ENCODE assay signal across 8 mouse cellular contexts in the genomic region with DNA sequence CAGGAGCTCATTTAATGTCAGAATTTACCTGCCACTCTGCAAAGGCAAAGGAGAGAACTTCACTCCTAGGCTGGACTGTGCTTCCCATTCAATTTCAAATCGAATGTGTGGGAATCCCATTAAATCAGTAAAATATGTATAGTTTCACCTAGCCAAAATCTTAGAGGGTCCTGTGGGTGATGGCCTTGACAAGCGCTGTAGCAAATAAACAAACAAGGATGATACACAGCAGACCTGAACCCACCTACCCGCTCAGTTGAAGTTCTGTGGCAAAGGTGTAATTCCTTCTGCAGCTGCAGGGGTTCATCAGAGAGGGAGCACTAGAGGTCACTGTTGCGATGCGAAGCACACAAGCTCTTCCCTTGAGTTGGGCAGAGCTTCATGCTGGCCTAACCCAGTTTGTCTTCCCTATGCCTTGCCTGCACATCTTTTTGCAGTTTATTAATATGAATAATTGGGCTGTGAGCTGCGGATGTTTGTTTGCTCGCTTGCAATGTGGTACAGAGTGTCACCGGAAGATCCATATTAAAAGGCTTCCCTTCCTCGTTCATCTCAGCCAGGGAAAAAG. TPM values are rescaled to one million over a fixed set of nuclear protein-coding genes. Genes with fewer than 3 reads are reported as not detected.
A peak's percentile ranks its signal among the peaks of the same experiment; 100 is the strongest.
DNase-seq lines count a peak whose midpoint lies in the region; ATAC-seq and TF ChIP-seq lines count a peak whose summit lies in the region.

No protein-coding gene starts in this region.

- TF ChIP-seq CTCF in liver, adult 2 months (IDR thresholded peaks at IDR 0.05; ENCODE audit: low read depth, low read length) = peak; percentile 31; the same call in 1 of the 2 replicates
- TF ChIP-seq CTCF in small intestine, adult 2 months (IDR thresholded peaks at IDR 0.05; ENCODE audit: extremely low read depth, insufficient read length, insufficient replicate concordance, low read depth, low read length) = peak; percentile 4; the same call in 1 of the 2 replicates

- H3K79me2 ChIP-seq in liver, adult 2 months (ENCODE audit: control insufficient read depth, insufficient read depth, low read length) = no peaks in the 10 kb centered on the region

- H3K27me3 ChIP-seq in liver, adult 2 months (ENCODE audit: control insufficient read depth, insufficient read depth, low read length) = no peaks in the 10 kb centered on the region
- H3K27me3 ChIP-seq in midbrain, embryonic 11.5 days (ENCODE audit: control insufficient read depth, insufficient read depth, low read length) = peaks cover 3% of the 10 kb centered on the region; the same call in 1 of the 2 replicates
- H3K27me3 ChIP-seq in small intestine, adult 2 months (ENCODE audit: control insufficient read depth, insufficient read depth, low read length) = no peaks in the 10 kb centered on the region

- DNase-seq in liver, adult 2 months (ENCODE audit: extremely low read depth, low read depth, low spot score) = peak; percentile 17
- no peak for DNase-seq in liver
- peak; percentile 82 to 87 for DNase-seq in cerebellum, adult 18-20 months
- DNase-seq in forelimb bud, embryonic 11.5 days (ENCODE audit: low read depth, low spot score) = peak; percentile 57
- DNase-seq in kidney, postnatal 25 days = peak; percentile 44 to 52
- peak; percentile 87 for DNase-seq in midbrain, embryonic 11.5 days (ENCODE audit: low spot score, missing footprints)

- 19% methylated on average over 9 of the region's 9 CpGs for WGBS in liver, adult 2 months
- 15% methylated on average over 9 of the region's 9 CpGs for WGBS in midbrain, embryonic 11.5 days
- WGBS in small intestine, adult 2 months = 18% methylated on average over 9 of the region's 9 CpGs

- H3K9ac ChIP-seq in liver, adult 2 months (ENCODE audit: low read depth, low read length) = no peak overlapping the region
- H3K9ac ChIP-seq in midbrain, embryonic 11.5 days (ENCODE audit: low read length) = no peak overlapping the region

- no peak overlapping the region for H3K27ac ChIP-seq in liver, adult 2 months (replicated peaks; ENCODE audit: insufficient read depth, low read depth, low read length)
- no peak overlapping the region for H3K27ac ChIP-seq in midbrain, embryonic 11.5 days (ENCODE audit: low read depth, low read length)
- no peak overlapping the region for H3K27ac ChIP-seq in small intestine, adult 2 months (ENCODE audit: insufficient read depth, low read depth, low read length)

- no peaks in the 10 kb centered on the region for H3K36me3 ChIP-seq in liver, adult 2 months (ENCODE audit: control insufficient read depth, insufficient read depth, low read length)
- no peaks in the 10 kb centered on the region for H3K36me3 ChIP-seq in midbrain, embryonic 11.5 days (ENCODE audit: control insufficient read depth, insufficient read depth, low read length)
- H3K36me3 ChIP-seq in small intestine, adult 2 months (ENCODE audit: control insufficient read depth, insufficient read depth, low read length) = no peaks in the 10 kb centered on the region

- no peak for TF ChIP-seq POLR2A in liver, adult 2 months (IDR thresholded peaks at IDR 0.05; ENCODE audit: extremely low read depth, insufficient read depth, low read length)
- TF ChIP-seq POLR2A in small intestine, adult 2 months (IDR thresholded peaks at IDR 0.05; ENCODE audit: low read depth, low read length) = no peak

- no peak overlapping the region for H3K4me2 ChIP-seq in midbrain, embryonic 11.5 days

- no peaks in the 10 kb centered on the region for H3K9me3 ChIP-seq in midbrain, embryonic 11.5 days (ENCODE audit: control insufficient read depth, low read length)

- no peaks in the 10 kb centered on the region for H3K4me1 ChIP-seq in liver, adult 2 months (ENCODE audit: control insufficient read depth, insufficient read depth, low read length)
- H3K4me1 ChIP-seq in midbrain, embryonic 11.5 days (ENCODE audit: control insufficient read depth, insufficient read depth, low read length) = peaks cover 3% of the 10 kb centered on the region
- no peaks in the 10 kb centered on the region for H3K4me1 ChIP-seq in small intestine, adult 2 months (ENCODE audit: control insufficient read depth, insufficient read depth, insufficient read length, low read length)

- ATAC-seq in midbrain, embryonic 11.5 days (ENCODE audit: low FRiP score) = peak; percentile 65; the same call in 1 of the 2 replicates
- no peak for ATAC-seq in erythroid progenitor cell, adult 5-6 weeks (replicated peaks; ENCODE audit: low FRiP score, poor library complexity, severe bottlenecking)

- H3K4me3 ChIP-seq in liver, adult 2 months (ENCODE audit: insufficient read depth, low read depth, low read length) = no peak overlapping the region
- no peak overlapping the region for H3K4me3 ChIP-seq in midbrain, embryonic 11.5 days (ENCODE audit: low read depth, low read length)
- H3K4me3 ChIP-seq in small intestine, adult 2 months (ENCODE audit: low read depth, low read length) = no peak overlapping the region

RNA-seq across cellular contexts. Expression of a gene that starts 1.6 kb away (rescaled TPM):
- not detected in 2 replicates for total RNA-seq in liver, adult 2 months (2014; rRNA removed)
- polyA plus RNA-seq in liver, adult 2 months (2012; rRNA removed) = not detected in 2 replicates
- polyA plus RNA-seq in midbrain, embryonic 11.5 days (2014; fragmentation: Nextera tagmentation; extraction: Ambion mirVana) = 0.90 and 1.0 TPM in 2 replicates
- polyA plus RNA-seq in small intestine, adult 2 months (2012; rRNA removed) = 0.03 TPM in 1 of 2 replicates, not detected in the other
- not detected in 2 replicates for total RNA-seq in erythroid progenitor cell, adult 5-6 weeks (2015; ENCODE audit: low replicate concordance)
- total RNA-seq in erythroid progenitor cell, adult 5-6 weeks (2017; ENCODE audit: low replicate concordance) = not detected in 2 replicates
